Mouse (Mus musculus) testis, adult 2 months (tissue): ENCODE measurements around the gene Asic2. TPM values are rescaled to one million over a fixed set of nuclear protein-coding genes. Genes with fewer than 3 reads are reported as not detected.

Experiments used
- H3K27ac ChIP-seq: fragments of 200-500 bp; 2 replicates; pipeline ENCODE4 v1.5.1; 2012; ENCODE audit warnings: low read depth, low read length; ENCODE audit not compliant: control insufficient read depth, insufficient read depth
- H3K27me3 ChIP-seq: fragments of 200-500 bp; 2 replicates; pipeline ENCODE4 v1.6.1; 2012; ENCODE audit warnings: mild to moderate bottlenecking, low read length, moderate library complexity; ENCODE audit not compliant: control insufficient read depth, insufficient read depth
- H3K36me3 ChIP-seq: fragments of 200-500 bp; 2 replicates; pipeline ENCODE4 v1.6.1; 2012; ENCODE audit warnings: mild to moderate bottlenecking, low read length; ENCODE audit not compliant: control insufficient read depth, insufficient read depth
- H3K4me1 ChIP-seq: fragments of 200-500 bp; 2 replicates; pipeline ENCODE4 v1.6.1; 2012; ENCODE audit warnings: low read length; ENCODE audit not compliant: control insufficient read depth, insufficient read depth
- H3K4me3 ChIP-seq: fragments of 200-500 bp; 2 replicates; pipeline ENCODE4 v1.5.1; 2012; ENCODE audit warnings: low read depth, mild to moderate bottlenecking, low read length, moderate library complexity, mixed read lengths; ENCODE audit not compliant: control insufficient read depth
- CTCF ChIP-seq: fragments of 200-500 bp; IDR thresholded peaks from 2 replicates; pipeline ENCODE4 v1.5.1; 2012; ENCODE audit warnings: low read depth, mild to moderate bottlenecking, inconsistent platforms, low read length, moderate library complexity; ENCODE audit not compliant: control insufficient read depth, insufficient read depth, insufficient replicate concordance
- POLR2A ChIP-seq: fragments of 200-500 bp; IDR thresholded peaks from 2 replicates; pipeline ENCODE4 v1.6.1; 2012; ENCODE audit warnings: low read depth, mild to moderate bottlenecking, inconsistent platforms, low read length, moderate library complexity; ENCODE audit not compliant: control insufficient read depth
- polyA plus RNA-seq: library from polyadenylated mRNA; depleted of rRNA; stranded (reverse); fragments of >200 nt; gene quantifications from 2 replicates; pipeline ENCODE4 v1.2.3, GENCODE M21; 2012

Gene Asic2
- polyA plus RNA-seq, 1 experiment = 0.41 TPM

- TF ChIP-seq CTCF = no peak
- TF ChIP-seq POLR2A = no peak
- no peaks in the 10 kb centered on the region for H3K36me3 ChIP-seq
- H3K27ac ChIP-seq = no peak overlapping the region
- peaks cover 11% of the 10 kb centered on the region for H3K4me1 ChIP-seq
- peaks cover 2% of the 10 kb centered on the region; the same call in 1 of the 2 replicates for H3K27me3 ChIP-seq
- H3K4me3 ChIP-seq = no peak overlapping the region
Measured at GRCm38 (mm10) chr11:81150621-81151020, 817.6 kb downstream of the Asic2 start.

- Histone ChIP-seq H3K27ac (no peak overlapping the region), H3K27me3 (peaks cover 2% of the 10 kb centered on the region; the same call in 1 of the 2 replicates)
Measured at GRCm38 (mm10) chr11:81148423-81148822, 819.8 kb downstream of the Asic2 start.

GRCm38 (mm10) chr11:81146574-81147157 lies 821.6 kb downstream of the Asic2 start:
- no peaks in the 10 kb centered on the region for H3K36me3 ChIP-seq
- H3K27ac ChIP-seq = no peak overlapping the region
- no peak overlapping the region for H3K4me3 ChIP-seq
- H3K27me3 ChIP-seq = no peaks in the 10 kb centered on the region
- H3K4me1 ChIP-seq = no peaks in the 10 kb centered on the region
- no peak for TF ChIP-seq CTCF
- no peak for TF ChIP-seq POLR2A

More at GRCm38 (mm10) chr11:81148423-81148822, 819.8 kb downstream of the Asic2 start:
- H3K36me3 ChIP-seq = no peaks in the 10 kb centered on the region
- peaks cover 9% of the 10 kb centered on the region for H3K4me1 ChIP-seq
- no peak overlapping the region for H3K4me3 ChIP-seq
- TF ChIP-seq POLR2A = no peak
- no peak for TF ChIP-seq CTCF

GRCm38 (mm10) chr11:81135141-81135540 lies 833.1 kb downstream of the Asic2 start:
- Histone ChIP-seq H3K27ac (no peak overlapping the region), H3K27me3 (no peaks in the 10 kb centered on the region), H3K36me3 (no peaks in the 10 kb centered on the region), H3K4me3 (no peak overlapping the region), H3K4me1 (no peaks in the 10 kb centered on the region)
- TF ChIP-seq CTCF (no peak), POLR2A (no peak)

- no peaks in the 10 kb centered on the region for H3K4me1 ChIP-seq
- no peak for TF ChIP-seq POLR2A
- no peak for TF ChIP-seq CTCF
- no peak overlapping the region for H3K4me3 ChIP-seq
- H3K36me3 ChIP-seq = no peaks in the 10 kb centered on the region
- no peak overlapping the region for H3K27ac ChIP-seq
- H3K27me3 ChIP-seq = no peaks in the 10 kb centered on the region
Measured at GRCm38 (mm10) chr11:81133950-81134349, 834.3 kb downstream of the Asic2 start.

GRCm38 (mm10) chr11:81132669-81133068 lies 835.6 kb downstream of the Asic2 start:
- H3K4me3 ChIP-seq = no peak overlapping the region
- H3K36me3 ChIP-seq = no peaks in the 10 kb centered on the region
- no peak overlapping the region for H3K27ac ChIP-seq
- no peaks in the 10 kb centered on the region for H3K4me1 ChIP-seq
- TF ChIP-seq POLR2A (no peak), CTCF (no peak)
- H3K27me3 ChIP-seq = no peaks in the 10 kb centered on the region

GRCm38 (mm10) chr11:81124363-81124762 lies 843.9 kb downstream of the Asic2 start:
- Histone ChIP-seq H3K4me3 (no peak overlapping the region), H3K27ac (no peak overlapping the region), H3K4me1 (peaks cover 4% of the 10 kb centered on the region), H3K36me3 (no peaks in the 10 kb centered on the region), H3K27me3 (no peaks in the 10 kb centered on the region)
- TF ChIP-seq CTCF = no peak
- no peak for TF ChIP-seq POLR2A

- Histone ChIP-seq H3K27me3 (no peaks in the 10 kb centered on the region), H3K27ac (no peak overlapping the region), H3K4me1 (peaks cover 4% of the 10 kb centered on the region), H3K36me3 (no peaks in the 10 kb centered on the region), H3K4me3 (no peak overlapping the region)
- TF ChIP-seq POLR2A (no peak), CTCF (no peak)
Measured at GRCm38 (mm10) chr11:81120024-81120576, 848.2 kb downstream of the Asic2 start.
